Mouse (Mus musculus) thymus, postnatal 0 days (tissue): ENCODE measurements around the gene Megf8. TPM values are rescaled to one million over a fixed set of nuclear protein-coding genes. Genes with fewer than 3 reads are reported as not detected.

ENCODE experiments used
- DNase-seq: peaks from one replicate; pipeline ENCODE4 v3.0.0-alpha.2; 2015; ENCODE audit warnings: low spot score
- polyA plus RNA-seq: library from polyadenylated mRNA; unstranded; fragments of >200 nt; fragmentation: Nextera tagmentation; extraction: Ambion mirVana; gene quantifications from 2 replicates; pipeline ENCODE4 v1.2.1, GENCODE M21; 2015

Gene Megf8
- polyA plus RNA-seq, 1 experiment from 2014 or later, result 2.0 TPM

DNA sequence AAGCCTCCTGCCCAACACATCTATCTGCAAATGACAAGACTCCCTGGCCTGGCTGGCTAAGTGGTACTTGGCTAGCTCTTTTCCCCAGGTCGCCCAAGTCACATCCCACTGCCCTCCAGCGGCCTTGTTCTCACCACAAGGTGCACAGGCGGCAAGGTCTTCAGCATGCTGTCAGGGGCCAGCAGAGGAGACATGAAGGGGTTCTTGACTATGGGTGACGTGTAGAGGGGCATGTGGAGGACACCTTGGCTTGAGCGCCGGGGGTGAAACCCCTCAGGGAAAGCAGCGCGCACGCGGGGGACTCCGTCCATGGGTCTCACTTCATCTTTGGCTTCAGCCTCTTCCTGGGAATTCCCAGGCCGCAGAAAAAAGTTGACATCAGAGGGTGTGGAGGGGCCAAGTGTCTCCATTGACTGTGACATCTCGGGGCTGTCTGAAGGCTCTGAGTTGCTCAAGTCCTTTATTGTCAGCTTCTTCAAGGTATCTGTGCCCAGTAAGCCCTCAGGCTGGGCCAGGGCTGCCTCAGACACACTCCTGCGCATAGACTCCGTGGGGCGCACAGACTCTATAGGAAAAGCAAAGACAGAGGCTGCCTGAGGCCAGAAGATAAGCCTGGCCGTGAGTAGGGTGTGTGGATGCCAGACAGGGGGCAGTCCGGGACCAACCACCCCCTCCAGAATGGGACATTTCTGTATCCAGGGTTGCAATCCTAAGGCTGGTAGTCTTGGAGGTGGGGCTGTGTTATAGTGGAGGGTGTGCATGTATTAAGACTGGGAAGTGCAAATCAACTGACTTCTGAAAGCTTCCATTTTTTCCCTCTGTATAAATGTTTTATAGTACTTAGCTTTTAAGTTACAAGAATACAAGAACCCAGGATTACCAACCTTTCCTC, 63.7 kb downstream of the Megf8 start:
- peak; percentile 9 for DNase-seq

DNA sequence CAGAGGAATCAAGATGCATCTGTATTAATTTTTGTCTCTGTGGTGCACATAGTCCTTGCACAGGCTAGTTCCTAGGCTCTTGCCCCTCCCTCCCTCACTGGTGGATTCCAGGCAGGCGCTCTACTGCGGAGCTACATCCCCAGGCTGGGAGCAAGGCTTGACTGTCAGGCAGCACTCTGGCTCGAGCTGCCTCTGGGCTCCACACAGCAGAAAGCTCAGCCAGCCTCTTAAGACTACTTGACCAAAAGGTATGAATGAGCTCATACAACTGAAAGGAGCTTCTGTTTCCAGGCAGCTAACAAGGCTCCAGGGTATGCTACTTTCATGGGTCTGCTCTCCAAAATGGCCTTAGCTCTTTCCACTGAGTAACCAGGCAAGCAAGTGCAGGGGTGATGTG, 64.3 kb downstream of the Megf8 start:
- no peak for DNase-seq

DNA sequence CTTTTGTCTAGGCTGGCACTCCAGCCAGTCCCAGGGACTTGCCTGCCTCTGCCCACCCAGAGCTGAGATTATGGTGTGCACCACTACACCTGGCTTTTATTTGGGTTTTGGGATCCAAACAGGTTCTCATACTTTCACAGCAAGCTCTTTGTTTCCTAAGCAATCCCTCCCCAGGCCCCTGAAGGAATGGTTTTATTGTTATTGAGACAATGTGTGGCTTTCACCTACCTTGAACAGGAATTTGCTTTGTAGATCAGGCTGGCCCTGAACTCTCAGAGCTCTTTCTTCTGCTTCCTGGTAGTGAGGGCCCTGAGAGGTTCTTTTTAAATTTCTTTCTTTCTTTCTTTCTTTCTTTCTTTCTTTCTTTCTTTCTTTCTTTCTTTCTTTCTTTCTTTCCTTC, 65.6 kb downstream of the Megf8 start:
- no peak for DNase-seq

DNA sequence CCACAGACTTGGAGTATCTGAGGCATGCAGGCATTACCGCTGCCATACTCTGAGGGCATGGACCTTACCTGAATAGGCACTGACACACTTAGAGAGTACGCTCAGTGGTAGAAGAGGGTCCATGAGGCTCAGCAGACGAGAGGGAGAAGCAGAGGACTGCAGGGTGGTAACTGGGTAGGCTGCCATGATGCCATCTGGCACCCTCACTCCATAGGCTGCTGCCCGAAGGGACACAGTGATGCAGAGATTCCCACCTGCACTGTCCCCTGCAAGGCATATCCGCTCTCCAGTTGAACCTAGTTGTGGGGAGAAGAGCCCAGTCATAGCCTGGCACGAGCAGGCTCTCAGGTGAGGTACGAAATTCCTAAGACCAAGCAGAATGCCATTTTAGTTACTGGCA, 66.4 kb downstream of the Megf8 start:
- no peak for DNase-seq

DNA sequence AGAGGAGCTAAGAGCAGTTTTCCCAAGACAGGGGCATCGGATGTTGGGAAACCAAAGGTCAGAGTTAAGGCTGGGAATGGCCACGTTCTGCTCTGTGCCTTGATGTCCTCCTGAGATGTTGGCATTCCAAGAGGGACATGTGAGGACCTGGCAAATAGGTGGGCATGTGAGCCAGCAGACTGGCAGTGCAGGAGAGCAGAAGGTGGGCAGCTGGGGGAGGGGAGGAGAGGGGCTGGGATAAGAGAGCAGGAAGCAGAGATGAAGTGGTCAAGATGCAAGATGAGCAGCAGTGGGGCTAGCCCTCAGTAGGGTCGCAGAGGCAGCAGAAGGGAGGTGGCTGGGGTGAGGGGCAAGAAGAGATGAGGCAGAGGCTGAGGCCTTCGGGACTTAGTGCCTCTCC, 66.9 kb downstream of the Megf8 start:
- no peak for DNase-seq

DNA sequence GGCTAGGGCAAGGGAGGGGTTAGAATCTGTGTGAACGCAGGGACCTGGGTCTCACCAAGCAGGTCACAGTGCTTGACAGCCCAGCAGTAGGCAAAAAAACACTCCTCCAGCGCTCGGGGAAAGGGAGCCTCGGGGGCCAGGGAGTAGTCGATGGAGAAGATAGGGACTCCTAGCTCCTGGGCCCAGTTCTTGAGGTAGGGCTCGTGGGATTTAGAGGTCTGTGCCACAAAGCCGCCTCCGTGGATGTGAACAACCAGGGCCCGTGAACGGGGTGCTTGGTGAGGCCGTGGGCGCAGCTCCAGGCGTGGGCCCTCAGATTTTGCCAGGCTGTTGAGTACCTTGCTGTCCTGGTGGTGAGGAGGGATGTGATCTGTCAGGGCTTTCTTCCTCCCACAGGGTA, 67.4 kb downstream of the Megf8 start:
- no peak for DNase-seq

DNA sequence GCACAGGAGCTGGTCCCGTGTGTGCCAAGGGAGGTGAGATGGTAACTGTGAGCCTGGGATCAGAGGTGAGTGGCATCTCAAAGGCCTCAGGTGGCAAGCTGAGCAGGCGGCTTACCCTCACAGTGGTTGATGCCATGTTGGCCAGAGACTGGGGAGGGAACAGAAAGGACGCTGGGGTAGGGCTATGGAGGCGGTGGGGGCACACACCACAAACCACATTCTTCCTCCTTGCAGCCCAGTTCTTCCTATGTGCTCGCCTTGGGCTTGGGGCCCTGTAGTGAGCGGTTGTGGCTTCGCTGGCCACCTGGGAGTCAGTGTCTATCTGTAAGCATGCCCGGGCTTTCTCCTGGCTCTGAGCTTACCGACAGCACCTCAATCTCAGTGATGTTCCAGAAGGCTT, 67.9 kb downstream of the Megf8 start:
- DNase-seq, result no peak

DNA sequence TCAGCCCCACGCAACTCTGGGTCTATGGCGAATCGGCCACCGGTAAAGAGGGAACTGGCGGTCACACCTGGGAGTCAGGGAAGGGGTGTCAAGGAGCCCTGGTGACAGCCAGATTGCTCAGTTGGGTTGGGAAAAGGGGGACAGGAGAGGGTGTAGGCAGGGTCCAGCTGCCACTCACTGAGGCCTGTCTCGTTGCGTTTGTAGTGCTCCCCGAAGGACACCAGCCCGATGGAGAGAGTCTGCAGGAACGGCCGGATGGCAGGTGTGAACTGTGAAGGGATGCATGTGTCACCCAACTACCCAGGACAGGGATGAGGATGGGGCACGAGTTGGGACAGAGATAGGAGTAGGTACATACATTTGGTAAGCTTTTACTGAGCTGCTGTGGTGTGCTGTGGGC, 68.3 kb downstream of the Megf8 start:
- no peak for DNase-seq

DNA sequence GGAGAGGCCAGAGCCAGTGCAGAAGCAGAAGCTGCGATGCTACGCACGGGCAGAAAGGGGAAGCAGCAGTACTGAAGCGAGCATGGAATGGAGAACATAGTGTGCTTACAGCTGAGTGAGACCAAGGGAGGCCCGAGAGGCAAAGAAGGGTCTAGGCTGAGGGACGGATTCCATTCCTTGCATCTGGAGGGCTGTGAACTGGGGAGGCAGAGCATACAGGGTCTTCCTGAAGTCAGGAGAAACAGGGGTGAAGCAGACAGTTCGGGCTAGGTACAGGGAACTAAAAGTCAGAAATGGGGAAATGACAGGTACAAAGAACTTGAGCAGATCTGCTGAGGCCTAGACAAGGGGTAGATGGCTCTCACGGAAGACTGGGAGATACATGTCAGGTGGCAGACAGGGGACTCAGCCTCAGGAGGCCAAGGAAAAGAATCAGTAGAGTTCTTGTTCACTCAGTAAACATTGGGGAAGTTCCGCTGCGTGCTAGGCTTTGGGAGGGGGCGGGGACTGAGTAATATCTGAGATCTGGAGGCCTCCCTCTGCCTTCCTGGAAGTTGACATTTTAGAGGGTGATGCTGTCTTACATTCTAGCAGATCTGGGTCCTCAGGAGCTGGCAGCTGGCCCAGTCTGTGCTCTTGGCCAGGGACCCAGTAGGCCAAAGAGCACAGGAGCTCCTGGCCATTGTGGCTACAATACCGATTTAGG, 69.0 kb downstream of the Megf8 start:
- DNase-seq, result peak; percentile 32

DNA sequence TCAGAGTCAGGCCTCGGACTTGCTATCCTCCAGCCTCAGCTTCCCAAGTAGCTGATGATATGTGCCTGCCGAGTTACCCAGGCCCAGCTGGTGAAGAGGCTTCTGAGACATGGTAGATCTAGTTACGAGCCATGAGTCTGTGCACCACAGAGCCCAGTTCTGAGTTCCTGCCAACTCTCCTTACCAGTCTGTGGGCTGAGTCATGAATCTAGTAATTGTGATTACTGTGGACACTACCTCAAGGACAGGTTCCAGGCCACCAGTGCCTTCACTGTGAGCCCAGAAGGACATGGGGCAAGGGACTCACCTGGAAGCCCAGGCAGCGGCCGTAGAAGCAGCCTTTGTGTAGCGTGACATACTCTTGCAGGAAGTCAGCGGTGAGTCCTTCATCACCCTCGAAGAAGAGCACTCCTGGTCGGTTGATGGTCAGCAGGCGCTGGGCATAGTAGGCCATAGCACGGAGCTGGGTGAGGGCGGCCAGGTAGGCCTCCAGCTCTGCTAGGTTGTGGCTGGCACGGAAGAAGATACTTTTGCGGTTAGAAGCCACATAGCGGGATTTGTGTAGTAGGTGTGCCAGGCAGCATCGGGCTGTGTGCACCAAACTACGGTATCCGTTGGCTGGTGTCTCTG, 71.0 kb downstream of the Megf8 start:
- DNase-seq, result no peak

DNA sequence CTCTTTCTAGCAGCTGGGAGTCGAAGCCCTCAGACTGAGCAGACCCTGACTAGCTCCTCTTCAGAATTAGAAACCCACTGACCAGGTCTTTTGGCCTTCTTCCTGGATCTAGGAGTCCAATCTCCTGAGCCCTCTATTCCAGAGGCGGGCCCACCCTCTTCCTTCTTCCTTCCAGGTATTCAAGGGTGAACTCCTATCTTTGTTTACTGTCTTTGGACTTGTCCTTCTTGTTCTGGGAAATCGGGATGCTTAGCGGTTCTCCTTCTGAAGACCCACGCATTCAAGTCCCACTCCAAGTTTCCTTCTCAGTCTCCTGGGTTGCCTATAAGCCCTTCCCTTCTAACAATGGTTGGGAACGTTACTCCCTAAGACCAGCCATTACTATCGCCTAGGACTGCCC, 72.0 kb downstream of the Megf8 start:
- DNase-seq, result no peak

DNA sequence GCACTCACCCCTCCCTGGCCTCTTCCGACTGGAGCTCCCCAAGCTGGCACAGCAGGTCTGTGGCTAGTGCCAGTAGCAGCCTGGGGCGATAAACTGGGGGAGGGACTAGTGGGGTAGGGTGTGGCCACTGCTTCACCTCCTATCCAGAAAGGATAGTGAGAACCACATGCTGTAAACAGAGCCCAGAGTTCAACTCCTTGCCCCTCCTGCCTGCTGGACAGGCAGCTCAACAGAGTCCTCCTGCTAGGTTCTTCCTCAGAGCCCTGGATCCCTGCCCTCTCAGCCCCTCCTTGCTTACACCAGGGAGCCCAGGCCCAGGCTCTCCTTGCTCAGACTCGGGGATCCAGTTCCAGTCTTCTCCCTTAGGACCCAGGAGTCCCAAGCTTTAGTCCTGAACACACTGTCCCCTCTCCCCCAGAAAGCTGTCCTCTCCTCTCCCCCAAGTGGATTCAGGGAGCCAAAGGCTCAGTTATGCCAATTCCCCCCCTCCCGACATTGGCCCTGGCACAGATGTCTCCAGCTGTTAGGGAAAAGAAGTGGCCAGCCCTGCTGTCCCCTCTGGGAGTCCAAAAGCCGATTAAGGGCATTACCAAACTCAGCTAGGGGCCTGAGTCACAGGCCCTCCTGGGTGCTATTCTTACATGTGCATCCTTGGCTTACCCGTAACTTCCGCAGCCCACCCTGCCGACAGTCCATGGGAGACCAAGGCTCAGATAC, 73.2 kb downstream of the Megf8 start:
- no peak for DNase-seq

DNA sequence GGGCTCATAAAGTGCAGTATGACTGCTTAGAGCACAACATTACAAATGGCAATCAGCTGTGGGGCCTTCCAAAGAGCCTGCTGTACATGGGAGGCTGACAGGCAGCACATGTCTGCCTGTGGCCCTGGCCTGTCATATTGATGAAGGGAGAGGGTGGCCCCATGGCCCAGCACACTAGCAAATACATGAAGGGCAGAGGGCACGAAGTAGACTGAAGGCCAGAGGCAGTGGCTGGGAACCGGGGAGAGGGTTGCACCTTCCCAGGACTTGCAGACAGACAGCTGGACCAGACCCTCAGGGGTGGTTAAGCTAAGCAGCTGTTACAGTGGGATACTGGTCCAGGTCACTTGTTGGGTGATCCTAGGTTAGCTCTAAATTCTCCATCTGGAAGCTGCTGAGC, 74.0 kb downstream of the Megf8 start:
- DNase-seq, result no peak

DNA sequence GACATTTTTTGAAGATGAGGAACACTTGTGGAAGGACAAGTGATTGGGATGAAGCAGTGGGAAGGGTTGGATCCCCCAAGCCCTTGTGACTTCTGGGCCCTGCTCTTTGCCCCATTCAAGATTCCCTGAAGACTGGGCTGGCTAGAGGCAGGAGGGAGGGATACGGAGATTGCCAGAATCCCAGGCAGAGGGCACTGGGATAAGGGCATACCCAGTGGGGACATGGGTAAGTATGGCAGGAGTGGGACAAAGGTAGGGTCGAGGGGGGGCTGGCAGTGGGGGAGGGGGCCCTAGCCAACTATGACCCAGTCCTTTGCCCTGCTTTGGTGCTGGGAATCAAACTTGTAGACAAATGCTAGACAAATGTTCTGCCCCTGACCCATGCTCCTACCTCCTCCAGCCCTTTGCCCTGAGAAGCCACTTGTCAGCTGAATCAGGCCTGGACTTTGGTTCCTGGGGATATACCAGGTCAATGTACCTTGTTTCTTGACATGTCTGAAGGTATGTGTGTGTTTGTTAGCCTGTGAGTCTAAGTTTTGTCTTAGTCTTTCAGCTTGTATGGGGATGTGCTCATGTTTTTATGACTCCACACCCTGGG, 75.0 kb downstream of the Megf8 start:
- DNase-seq, result no peak

DNA sequence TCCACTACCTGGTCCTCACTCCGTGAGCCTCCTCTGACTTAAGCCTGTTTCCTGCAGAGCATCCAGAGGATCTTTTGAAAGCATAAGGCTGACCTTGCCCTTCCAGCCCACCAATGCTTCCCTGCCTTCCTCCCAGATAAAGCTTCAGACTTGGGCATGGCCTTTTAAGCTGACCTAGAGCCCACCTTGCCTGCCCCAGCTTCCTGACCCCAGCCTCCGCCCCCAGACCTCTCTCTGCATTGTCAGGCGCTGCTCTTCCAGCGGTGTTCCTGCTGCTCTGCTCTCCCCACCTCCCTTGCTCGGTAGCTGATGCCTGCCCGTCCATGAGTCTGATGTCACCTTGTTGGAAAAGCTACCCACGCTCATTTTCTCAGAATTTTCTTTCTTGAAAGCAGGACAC, 75.9 kb downstream of the Megf8 start:
- DNase-seq, result no peak

DNA sequence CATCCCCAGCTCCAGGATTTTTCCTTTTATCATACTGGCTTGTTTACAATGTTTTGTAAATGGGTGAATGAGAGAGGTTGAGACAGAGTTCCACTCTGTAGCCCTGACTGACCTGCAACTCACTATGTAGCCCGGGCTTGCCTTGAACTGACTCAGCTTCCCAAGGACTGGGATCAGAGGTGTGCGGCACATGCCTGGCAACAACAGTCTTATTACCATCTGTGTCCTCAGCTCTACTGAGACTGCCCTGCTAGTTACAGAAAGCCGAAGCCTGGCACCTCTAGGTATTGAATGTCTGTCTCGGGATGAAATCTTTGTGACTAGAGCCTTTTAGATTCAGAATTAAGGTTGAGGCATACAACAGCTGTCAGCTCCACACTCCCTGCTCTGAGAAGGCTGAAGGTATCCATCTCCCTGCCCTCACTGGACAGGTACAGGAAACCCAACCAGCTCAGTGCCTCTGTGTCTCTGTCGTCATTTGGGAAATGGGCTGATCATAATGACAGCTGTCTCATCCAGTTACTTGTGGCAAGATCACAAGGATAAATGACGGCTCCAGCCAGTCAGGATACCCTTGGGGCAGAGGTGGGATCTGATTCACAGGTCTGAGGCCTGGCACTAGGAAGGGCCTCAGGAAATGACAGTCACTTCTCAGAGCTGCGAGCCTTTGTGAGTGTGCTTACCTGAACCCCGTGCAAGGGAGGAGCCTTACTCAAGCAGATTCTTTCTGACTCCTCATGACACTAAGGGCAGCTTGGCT, 76.7 kb downstream of the Megf8 start:
- no peak for DNase-seq

DNA sequence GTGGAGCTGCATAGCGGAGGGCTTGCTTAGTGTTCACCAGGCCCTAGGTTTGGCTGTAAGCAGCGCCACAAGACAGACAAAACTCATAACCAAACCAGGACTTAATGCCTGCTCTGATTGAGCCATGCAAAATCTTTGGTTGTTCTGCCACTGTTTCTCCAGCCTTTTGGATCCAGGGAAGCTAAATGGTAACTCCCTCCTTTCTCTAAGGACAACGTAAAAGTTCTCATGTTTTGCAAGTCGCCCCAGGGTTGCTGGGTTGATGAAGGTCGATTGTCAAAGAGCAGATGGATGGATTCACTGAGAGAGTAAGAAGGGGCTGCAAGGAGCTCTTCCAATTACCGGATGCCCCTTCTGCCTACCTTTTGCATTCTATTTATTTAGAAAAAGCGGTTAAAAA, 77.8 kb downstream of the Megf8 start:
- no peak for DNase-seq

DNA sequence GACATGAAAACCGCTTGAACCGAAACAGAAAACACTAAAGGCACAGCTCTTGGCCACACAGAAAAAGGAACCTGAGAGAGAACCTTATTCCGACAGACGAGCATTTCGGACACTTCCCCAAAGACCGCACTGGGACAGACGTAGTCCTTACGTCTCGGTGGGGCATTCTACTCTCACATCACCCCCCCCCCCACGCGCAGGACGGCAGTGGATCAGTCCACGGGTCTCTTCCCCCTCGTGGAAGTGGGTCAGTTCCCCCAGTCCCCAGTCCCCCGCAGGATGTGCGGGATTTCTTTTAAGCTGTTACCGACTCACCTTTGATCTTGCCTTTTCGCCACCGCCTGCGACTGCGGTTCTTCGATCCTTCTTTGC, 78.2 kb downstream of the Megf8 start:
- DNase-seq, result no peak

DNA sequence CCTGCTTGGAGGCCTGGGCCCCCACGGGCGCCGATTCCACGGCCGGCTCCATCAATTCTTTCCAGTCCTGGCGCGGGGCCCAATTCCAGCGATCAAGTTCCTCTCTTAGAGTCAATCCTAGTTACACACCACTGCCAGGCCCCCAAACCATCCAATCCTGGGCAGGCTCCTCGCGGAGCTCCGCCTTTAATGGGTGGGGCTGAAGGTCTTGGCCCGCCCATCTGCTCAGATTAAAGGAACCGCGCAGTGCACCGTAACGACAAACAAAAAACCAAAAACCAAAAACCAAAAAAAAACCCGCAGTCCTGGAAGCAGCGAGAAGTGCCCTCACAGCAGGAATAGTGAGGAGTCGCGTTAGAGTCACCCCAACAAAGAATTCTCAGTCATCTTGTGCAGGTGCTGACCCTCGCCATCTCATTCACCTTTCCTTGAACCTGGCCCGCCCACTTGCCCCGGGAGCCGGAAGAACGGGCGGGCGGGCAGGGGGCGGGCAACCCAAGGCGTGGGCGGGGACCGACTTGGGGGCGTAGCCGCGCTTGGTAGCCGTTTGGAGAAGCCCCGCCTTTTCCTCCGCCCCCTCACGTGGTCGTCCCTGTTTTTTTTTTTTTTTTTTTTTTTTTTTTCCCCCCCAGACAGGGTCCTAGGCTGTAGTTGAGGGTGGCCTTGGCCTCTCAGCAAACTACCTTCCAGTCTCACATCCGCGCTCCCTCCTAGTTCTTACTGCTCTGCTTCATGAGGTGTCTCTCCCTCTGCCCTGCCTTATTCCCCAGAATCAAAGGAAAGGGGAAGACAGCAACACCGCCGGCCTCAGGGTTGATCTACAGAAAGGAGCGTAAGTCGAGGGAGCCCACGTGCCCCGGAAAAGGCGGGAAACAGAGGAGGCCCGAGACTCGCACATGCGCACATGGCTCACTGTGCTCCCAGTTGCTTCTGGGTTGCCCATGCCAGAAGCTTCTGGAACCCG, 78.9 kb downstream of the Megf8 start:
- peak; percentile 94 for DNase-seq
